In genomic region chr17:6107015-6107601, GRCm38 (mm10) we compare ENCODE assay signal across 8 mouse cellular contexts. TPM values are rescaled to one million over a fixed set of nuclear protein-coding genes. Genes with fewer than 3 reads are reported as not detected.
DNase-seq lines count a peak whose midpoint lies in the region; ATAC-seq and TF ChIP-seq lines count a peak whose summit lies in the region.

No protein-coding gene starts in this region.

- no peak for TF ChIP-seq CTCF in ES-Bruce4 (IDR thresholded peaks at IDR 0.05; ENCODE audit: low read depth, low read length)

- H3K27me3 ChIP-seq in ES-Bruce4 (ENCODE audit: control insufficient read depth, insufficient read depth, low read length, poor library complexity, severe bottlenecking): no peaks in the 10 kb centered on the region
- no peaks in the 10 kb centered on the region for H3K27me3 ChIP-seq in forebrain, embryonic 14.5 days (replicated peaks; ENCODE audit: control insufficient read depth, insufficient read depth, low read length)
- 0 out of 2 replicates have a peak, but pooled peaks cover 7% of the 10 kb centered on the region for H3K27me3 ChIP-seq in lung, embryonic 15.5 days

- no peaks in the 10 kb centered on the region for H3K36me3 ChIP-seq in ES-Bruce4 (ENCODE audit: control insufficient read depth, insufficient read depth, low read length, poor library complexity, severe bottlenecking)
- 0 out of 2 replicates have a peak, but pooled peaks cover 7% of the 10 kb centered on the region for H3K36me3 ChIP-seq in forebrain, embryonic 14.5 days (ENCODE audit: control insufficient read depth, insufficient read depth, low read length)
- 0 out of 2 replicates have a peak, but pooled peaks cover 3% of the 10 kb centered on the region for H3K36me3 ChIP-seq in lung, embryonic 15.5 days

- peak; percentile 32 for DNase-seq in c-Kit-positive CD71-negative TER-119-negative erythroid progenitor cells, embryonic 14.5 days (ENCODE audit: low read depth)
- peak; percentile 74 for DNase-seq in forebrain, embryonic 14.5 days (ENCODE audit: low spot score)
- peak; percentile 59 to 68 for DNase-seq in heart, postnatal 10 days
- peak; percentile 32 to 59 for DNase-seq in layer of hippocampus, adult 18-20 months (ENCODE audit: low spot score in 2 of 2)
- DNase-seq in ovary, postnatal 10 days (ENCODE audit: low spot score): peak; percentile 31
- DNase-seq in thymus, postnatal 14 days: peak; percentile 51

- no peak for TF ChIP-seq EP300 in ES-Bruce4 (IDR thresholded peaks at IDR 0.05; ENCODE audit: insufficient read depth, low read depth, low read length)

- intact Hi-C loops in heart, postnatal 10 days (cut with DNase I): loop anchor here (2.0 kb wide), 1 partner anchor 112 kb away; no protein-coding TSS in a partner anchor

- TF ChIP-seq POLR2A in ES-Bruce4 (IDR thresholded peaks at IDR 0.05; ENCODE audit: insufficient read depth, low read length): no peak

- WGBS in forebrain, embryonic 14.5 days: under 1% methylated on average over 32 of the region's 50 CpGs
- under 1% methylated on average over 33 of the region's 50 CpGs for WGBS in lung, embryonic 15.5 days

- no peaks in the 10 kb centered on the region for H3K4me1 ChIP-seq in ES-Bruce4 (ENCODE audit: control insufficient read depth, insufficient read depth, low read length)
- peaks cover 16% of the 10 kb centered on the region for H3K4me1 ChIP-seq in forebrain, embryonic 14.5 days (ENCODE audit: control insufficient read depth, insufficient read depth, low read length)
- H3K4me1 ChIP-seq in lung, embryonic 15.5 days: peaks cover 17% of the 10 kb centered on the region

- peak overlapping the region; percentile 98 for H3K9ac ChIP-seq in ES-Bruce4 (ENCODE audit: low read depth, poor library complexity, severe bottlenecking)
- peak overlapping the region; percentile 99 for H3K9ac ChIP-seq in forebrain, embryonic 14.5 days (ENCODE audit: low read length)
- H3K9ac ChIP-seq in lung, embryonic 15.5 days: peak overlapping the region; percentile 95

- no peak overlapping the region for H3K27ac ChIP-seq in ES-Bruce4 (ENCODE audit: insufficient read depth, low read length)
- H3K27ac ChIP-seq in forebrain, embryonic 14.5 days (ENCODE audit: low read depth, low read length): peak overlapping the region; percentile 98
- H3K27ac ChIP-seq in lung, embryonic 15.5 days: peak overlapping the region; percentile 95

- ATAC-seq in forebrain, embryonic 14.5 days: peak; percentile 59
- no peak for ATAC-seq in lung, embryonic 15.5 days (ENCODE audit: borderline replicate concordance, extremely low read depth, low FRiP score, low TSS enrichment)

- H3K4me2 ChIP-seq in forebrain, embryonic 14.5 days (ENCODE audit: low read length): peak overlapping the region; percentile 87
- H3K4me2 ChIP-seq in lung, embryonic 15.5 days: peak overlapping the region; percentile 79

- peak overlapping the region; percentile 71 for H3K4me3 ChIP-seq in ES-Bruce4 (ENCODE audit: low read depth, low read length)
- peak overlapping the region; percentile 86 for H3K4me3 ChIP-seq in forebrain, embryonic 14.5 days (ENCODE audit: low read depth, low read length)
- H3K4me3 ChIP-seq in lung, embryonic 15.5 days: peak overlapping the region; percentile 97

- no peaks in the 10 kb centered on the region for H3K9me3 ChIP-seq in ES-Bruce4 (replicated peaks; ENCODE audit: control insufficient read depth, insufficient read depth, low read length, poor library complexity, severe bottlenecking)
- H3K9me3 ChIP-seq in forebrain, embryonic 14.5 days (replicated peaks; ENCODE audit: control insufficient read depth, low read length): no peaks in the 10 kb centered on the region
- no peaks in the 10 kb centered on the region for H3K9me3 ChIP-seq in lung, embryonic 15.5 days

RNA-seq across cellular contexts. Expression of gene Tulp4, which starts 0.9 kb away (rescaled TPM):
- polyA plus RNA-seq in ES-Bruce4 (2011; ENCODE audit: insufficient read depth, insufficient read length, low read depth, missing spikeins): 59.4 and 61.8 TPM in 2 replicates
- polyA plus RNA-seq in forebrain, embryonic 14.5 days (2014; fragmentation: Nextera tagmentation; extraction: Ambion mirVana): 133 and 181 TPM in 2 replicates
- 100 to 1,000 TPM; 135 to 136 TPM for total RNA-seq in heart, postnatal 10 days (2021)
- 100 to 1,000 TPM; 309 to 329 TPM for total RNA-seq in layer of hippocampus, adult 18-20 months (2021)
- 70.9 and 82.4 TPM in 2 replicates for polyA plus RNA-seq in lung, embryonic 15.5 days (2015; fragmentation: Nextera tagmentation; extraction: Ambion mirVana)

RNA-seq across cellular contexts. Expression of gene Gtf2h5, which starts 27.5 kb away (rescaled TPM):
- 69.7 and 71.4 TPM in 2 replicates for polyA plus RNA-seq in ES-Bruce4 (2011; ENCODE audit: insufficient read depth, insufficient read length, low read depth, missing spikeins)
- polyA plus RNA-seq in forebrain, embryonic 14.5 days (2014; fragmentation: Nextera tagmentation; extraction: Ambion mirVana): 212 and 221 TPM in 2 replicates
- total RNA-seq in heart, postnatal 10 days (2021): 10 to 100 TPM; 84.6 to 92.8 TPM
- 100 to 1,000 TPM; 131 to 132 TPM for total RNA-seq in layer of hippocampus, adult 18-20 months (2021)
- 181 and 192 TPM in 2 replicates for polyA plus RNA-seq in lung, embryonic 15.5 days (2015; fragmentation: Nextera tagmentation; extraction: Ambion mirVana)

RNA-seq across cellular contexts. Expression of gene Serac1, which starts 27.6 kb away (rescaled TPM):
- polyA plus RNA-seq in ES-Bruce4 (2011; ENCODE audit: insufficient read depth, insufficient read length, low read depth, missing spikeins): 22.6 and 25.8 TPM in 2 replicates
- 8.1 and 9.4 TPM in 2 replicates for polyA plus RNA-seq in forebrain, embryonic 14.5 days (2014; fragmentation: Nextera tagmentation; extraction: Ambion mirVana)
- total RNA-seq in heart, postnatal 10 days (2021): 1 to 10 TPM; 5.7 to 9.3 TPM
- total RNA-seq in layer of hippocampus, adult 18-20 months (2021): 10 to 100 TPM; 16.0 to 17.1 TPM
- 4.1 TPM in 2 replicates for polyA plus RNA-seq in lung, embryonic 15.5 days (2015; fragmentation: Nextera tagmentation; extraction: Ambion mirVana)
